Mouse (Mus musculus): ENCODE data around the gene Il2rb.

DNA sequence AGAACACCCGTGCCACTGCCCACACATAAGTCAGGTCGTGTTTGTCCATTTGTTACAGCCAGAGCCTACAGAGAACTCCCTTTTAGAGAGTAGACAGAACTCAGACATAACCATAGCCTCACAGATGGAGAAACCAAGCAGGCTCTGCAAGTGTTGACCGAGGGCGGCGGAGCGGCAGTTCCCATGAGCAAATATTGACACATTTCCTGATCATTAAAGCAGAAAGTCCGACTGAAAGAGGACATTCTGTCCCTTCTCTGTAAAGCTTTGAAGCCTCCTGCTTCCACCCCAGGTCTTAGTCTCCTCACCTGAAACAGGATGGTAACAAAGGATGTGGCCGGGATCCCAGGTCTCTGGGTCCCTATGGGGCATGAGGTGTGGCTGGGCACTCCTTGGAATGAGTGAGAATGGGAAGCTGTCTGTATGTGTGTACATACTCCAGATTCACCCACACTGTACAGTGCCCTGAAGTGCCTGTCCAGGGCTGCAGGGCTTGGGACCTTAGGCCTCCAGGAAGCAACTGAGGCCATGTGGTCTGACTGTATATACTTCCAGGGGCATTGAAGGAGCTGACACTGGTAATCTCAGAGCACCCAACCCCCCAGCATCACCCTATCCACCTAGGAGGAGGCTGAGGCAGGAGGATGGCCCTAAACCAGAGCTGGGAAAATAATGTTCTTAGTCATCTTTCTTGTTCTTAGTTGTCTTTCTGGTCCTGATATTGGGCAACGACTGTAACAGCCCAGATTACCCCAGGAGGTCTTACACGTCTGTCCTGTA is 37.7 kb upstream of the Il2rb start:
- TF ChIP-seq CTCF (IDR thresholded peaks at IDR 0.05) = no peak
- TF ChIP-seq POLR2A (IDR thresholded peaks at IDR 0.05; ENCODE audit: insufficient read depth, low read depth, low read length) = no peak
- no peak for TF ChIP-seq EP300 (IDR thresholded peaks at IDR 0.05; ENCODE audit: insufficient read depth, low read depth, low read length)
